Mouse (Mus musculus) heart, embryonic 13.5 days (tissue): ENCODE results near the gene Olfr76. TPM values are rescaled to one million over a fixed set of nuclear protein-coding genes. Genes with fewer than 3 reads are reported as not detected.
"Not testable (repeated sequence)": the region's sequence is repeated elsewhere in the genome, so short reads cannot be mapped to it uniquely, and the experiment has no call there.

ENCODE experiments used
- ATAC-seq: fragments of 200-750 bp; cut with Nextera tagmentation; 2 replicates; pipeline ENCODE4 v1.8.0; 2017; ENCODE audit warnings: moderate TSS enrichment; ENCODE audit not compliant: insufficient number of reproducible peaks, low FRiP score, low TSS enrichment; ENCODE audit errors: extremely low read depth
- H3K27ac ChIP-seq: fragments of 300-500 bp; sonication (generic); replicated peaks from 2 replicates; pipeline ENCODE4 v1.5.1; 2015; ENCODE audit warnings: moderate library complexity, mild to moderate bottlenecking, inconsistent platforms
- H3K27me3 ChIP-seq: fragments of 300-500 bp; sonication (generic); replicated peaks from 2 replicates; pipeline ENCODE4 v1.6.1; 2015; ENCODE audit warnings: mild to moderate bottlenecking, inconsistent platforms
- H3K36me3 ChIP-seq: fragments of 300-500 bp; sonication (generic); 2 replicates; pipeline ENCODE4 v1.6.1; 2015; ENCODE audit warnings: mild to moderate bottlenecking, inconsistent platforms
- H3K4me1 ChIP-seq: fragments of 300-500 bp; sonication (generic); 2 replicates; pipeline ENCODE4 v1.6.1; 2015; ENCODE audit warnings: inconsistent platforms
- H3K4me2 ChIP-seq: fragments of 300-500 bp; sonication (generic); 2 replicates; pipeline ENCODE4 v1.6.1; 2015; ENCODE audit warnings: inconsistent platforms, mild to moderate bottlenecking, moderate library complexity
- H3K4me3 ChIP-seq: fragments of 300-500 bp; sonication (generic); 2 replicates; pipeline ENCODE4 v1.5.1; 2015; ENCODE audit warnings: moderate library complexity, mild to moderate bottlenecking, inconsistent platforms
- H3K9ac ChIP-seq: fragments of 300-500 bp; sonication (generic); 2 replicates; pipeline ENCODE4 v1.6.1; 2015; ENCODE audit warnings: inconsistent platforms, mild to moderate bottlenecking, moderate library complexity
- H3K9me3 ChIP-seq: fragments of 300-500 bp; sonication (generic); 2 replicates; pipeline ENCODE4 v1.6.1; 2016; ENCODE audit warnings: inconsistent platforms
- WGBS: fragments of 180-500 bp; shearing (Covaris S2); methylation state at CpG from one replicate; pipeline ENCODE4 v1.1.7; 2015; ENCODE audit warnings: mixed read lengths; 5-methylcytosine and 5-hydroxymethylcytosine counted together
- polyA plus RNA-seq: library from polyadenylated mRNA; unstranded; fragments of >200 nt; fragmentation: Nextera tagmentation; extraction: Ambion mirVana; gene quantifications from 2 replicates; pipeline ENCODE4 v1.2.1, GENCODE M21; 2015

Olfr76 gene
- polyA plus RNA-seq, 1 experiment from 2014 or later, result not detected

DNA sequence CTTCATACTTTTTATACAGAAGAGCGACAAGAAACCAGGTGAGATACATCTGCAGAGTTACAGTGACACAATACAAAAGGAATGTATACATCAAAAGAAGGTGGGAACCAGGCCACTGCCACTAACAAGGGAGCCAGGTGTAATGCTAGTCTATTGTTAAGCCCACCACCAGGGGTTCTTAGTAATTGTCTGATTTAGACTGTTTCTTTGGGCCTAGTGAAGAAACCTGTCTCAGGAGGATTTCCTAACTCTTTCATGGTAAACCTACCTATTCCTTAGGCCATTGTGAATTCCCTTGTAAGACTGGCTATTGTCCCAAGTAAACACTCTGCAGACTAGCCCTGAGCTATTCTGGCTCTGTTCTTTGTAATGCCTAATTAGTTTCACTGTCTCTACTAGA lies 53.5 kb downstream of the Olfr76 start:
- not testable (repeated sequence) for H3K27ac ChIP-seq, H3K9me3 ChIP-seq, ATAC-seq, H3K9ac ChIP-seq, H3K4me3 ChIP-seq, H3K36me3 ChIP-seq, H3K4me1 ChIP-seq, H3K27me3 ChIP-seq, H3K4me2 ChIP-seq
- 68% methylated on average over 1 of the region's 1 CpGs for WGBS

Other genes with a start within 250 kb of the Olfr76 start
- gene Olfr1419, start 248.1 kb downstream of the Olfr76 start, polyA plus RNA-seq, result not detected in 2 replicates
- not detected in 2 replicates for gene Olfr1420, start 236.6 kb downstream of the Olfr76 start, polyA plus RNA-seq
- 16.0 and 17.0 TPM in 2 replicates for gene Patl1, start 210.8 kb downstream of the Olfr76 start, polyA plus RNA-seq
- 4.2 and 4.8 TPM in 2 replicates for gene Osbp, start 157.3 kb downstream of the Olfr76 start, polyA plus RNA-seq
- not detected in 2 replicates for gene Olfr1423, start 81.9 kb downstream of the Olfr76 start, polyA plus RNA-seq
- gene Olfr1424, start 60.5 kb downstream of the Olfr76 start, polyA plus RNA-seq, result not detected in 2 replicates
- gene Olfr1425, start 45.5 kb downstream of the Olfr76 start, polyA plus RNA-seq, result not detected in 2 replicates
- not detected in 2 replicates for gene Olfr1426, start 31.2 kb downstream of the Olfr76 start, polyA plus RNA-seq
- gene Olfr1427, start 19.9 kb downstream of the Olfr76 start, polyA plus RNA-seq, result not detected in 2 replicates
- not detected in 2 replicates for gene Olfr1428, start 7.3 kb downstream of the Olfr76 start, polyA plus RNA-seq
- gene Olfr1555-ps1, start 46.9 kb upstream of the Olfr76 start, polyA plus RNA-seq, result not detected in 2 replicates
- not detected in 2 replicates for gene Olfr1431, start 77.4 kb upstream of the Olfr76 start, polyA plus RNA-seq
- gene Olfr1432, start 109.4 kb upstream of the Olfr76 start, polyA plus RNA-seq, result not detected in 2 replicates
- gene Olfr262, start 118.5 kb upstream of the Olfr76 start, polyA plus RNA-seq, result not detected in 2 replicates
- gene Olfr235, start 137.8 kb upstream of the Olfr76 start, polyA plus RNA-seq, result not detected in 2 replicates
- not detected in 2 replicates for gene Olfr1434, start 156.7 kb upstream of the Olfr76 start, polyA plus RNA-seq
- gene Olfr1436, start 175.9 kb upstream of the Olfr76 start, polyA plus RNA-seq, result not detected in 2 replicates
- gene Olfr1437, start 201.9 kb upstream of the Olfr76 start, polyA plus RNA-seq, result not detected in 2 replicates
- gene Olfr1438-ps1, start 212.7 kb upstream of the Olfr76 start, polyA plus RNA-seq, result not detected in 2 replicates